Mouse (Mus musculus) lung, postnatal 0 days (tissue): Measurements from ENCODE around the gene Dkk2.

Experiments used
- CTCF ChIP-seq: IDR thresholded peaks from 2 replicates; pipeline ENCODE4 v1.5.1; 2016; ENCODE audit warnings: antibody characterized with exemption, mild to moderate bottlenecking
- EP300 ChIP-seq: IDR thresholded peaks from 2 replicates; pipeline ENCODE4 v1.6.1; 2016; ENCODE audit warnings: antibody characterized with exemption, mild to moderate bottlenecking, control low read depth

DNA sequence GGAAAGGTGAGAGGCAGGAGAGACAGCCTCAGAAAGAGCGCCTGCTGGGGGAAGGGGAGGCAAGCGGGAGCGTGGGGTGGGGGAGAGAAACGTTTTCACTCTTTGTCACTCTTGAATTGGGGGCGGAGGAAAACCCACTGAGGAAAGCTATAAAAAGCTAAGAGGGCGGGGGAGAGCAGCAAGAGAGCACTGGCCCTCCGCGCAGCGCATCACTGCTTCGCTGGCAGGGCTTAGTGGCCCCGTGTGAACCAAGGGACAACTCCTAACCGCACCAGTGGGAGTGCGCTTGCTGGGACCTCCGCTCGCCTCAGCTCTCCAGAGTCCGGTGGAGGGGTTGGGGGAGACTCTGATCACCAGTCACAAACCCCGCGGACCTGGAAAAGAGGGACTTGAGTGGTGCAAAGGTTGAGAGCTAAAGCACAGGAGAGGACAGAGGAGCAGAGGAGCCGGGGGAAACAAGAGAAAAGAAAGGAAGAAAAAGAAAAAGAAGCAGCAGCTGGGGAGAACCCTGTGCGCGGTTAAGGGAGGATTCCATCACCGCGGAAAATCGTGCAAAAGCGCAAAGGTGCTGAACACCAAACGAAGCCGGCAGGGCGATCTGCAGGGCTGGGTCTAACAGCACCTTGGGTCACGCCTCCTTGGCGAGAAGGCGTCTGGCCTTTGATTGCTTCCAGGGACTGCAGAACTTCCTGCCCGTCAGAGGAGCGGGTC, at the start of gene Dkk2:
- TF ChIP-seq EP300, result no peak
- TF ChIP-seq CTCF, result no peak
